Mouse (Mus musculus) layer of hippocampus, adult 2 months (tissue): ENCODE data around the gene Hspg2. TPM values are rescaled to one million over a fixed set of nuclear protein-coding genes. Genes with fewer than 3 reads are reported as not detected.

ENCODE experiments used
- DNase-seq, 2 experiments: peaks; one replicate each; pipeline ENCODE4 v3.0.0; 2022; ENCODE audit warnings: low spot score in 2 of 2
- H3K27ac ChIP-seq: fragments of 200-600 bp; 2 replicates; pipeline ENCODE4 v1.8.1; 2022
- H3K4me3 ChIP-seq: fragments of 200-600 bp; 2 replicates; pipeline ENCODE4 v1.8.1; 2022; ENCODE audit warnings: mild to moderate bottlenecking
- CTCF ChIP-seq: fragments of 200-600 bp; conservative IDR thresholded peaks from 2 replicates; pipeline ENCODE4 v1.8.1; 2022; ENCODE audit warnings: antibody characterized with exemption, mild to moderate bottlenecking, moderate library complexity
- microRNA-seq, 2 experiments: library from miRNA; unstranded; fragments of <30 nt; microRNA quantifications; one replicate each; pipeline ENCODE4 v1.2.0; 2021
- total RNA-seq, 2 experiments: library from RNA; stranded (reverse); gene quantifications; 2 replicates each; pipeline ENCODE4 v1.2.3; 2021

Gene Hspg2
- total RNA-seq, 2 experiments from 2014 or later, result 4.0 to 5.2 TPM

DNA sequence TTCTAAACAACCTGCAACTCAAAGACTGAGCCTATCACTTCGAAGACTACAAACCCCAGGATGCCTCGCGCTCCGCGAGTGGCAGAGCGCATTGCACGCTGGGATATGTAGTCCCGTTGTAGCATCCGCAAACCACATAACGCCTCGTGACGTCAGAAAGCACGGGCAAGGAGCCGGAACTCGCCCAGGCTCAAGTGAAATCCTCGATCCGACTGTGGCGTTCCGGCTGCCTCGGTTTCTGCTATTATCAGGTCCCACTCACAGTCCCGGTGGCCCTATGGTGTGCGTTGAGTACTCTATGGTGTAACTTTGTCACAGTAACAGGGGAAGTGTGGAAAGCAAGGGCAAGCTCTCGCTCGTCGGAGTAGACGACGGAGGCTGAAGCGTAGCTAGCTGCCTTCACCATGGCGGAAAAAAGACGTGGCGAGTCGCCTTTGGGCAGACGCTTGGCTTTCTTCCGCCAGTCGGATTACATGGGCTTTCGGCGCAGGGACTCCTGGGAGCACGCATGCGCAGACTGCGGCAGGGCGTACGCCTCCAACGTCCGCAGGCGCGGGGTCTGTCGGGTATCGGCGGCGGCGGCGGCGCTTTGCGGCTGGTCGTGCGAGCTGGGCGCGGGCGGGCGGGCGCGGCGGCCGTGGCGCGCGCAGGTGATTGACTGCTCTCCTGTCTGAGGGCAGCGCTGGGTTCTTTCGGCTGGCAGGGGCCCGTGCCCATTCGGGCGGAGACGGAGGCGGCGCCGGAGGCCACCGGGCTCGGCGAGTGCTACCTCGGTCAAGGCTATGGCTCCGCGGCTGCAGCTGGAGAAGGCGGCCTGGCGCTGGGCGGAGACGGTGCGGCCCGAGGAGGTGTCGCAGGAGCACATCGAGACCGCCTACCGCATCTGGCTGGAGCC, 125.3 kb downstream of the Hspg2 start, which contains the start of gene Usp48:
Usp48 (plus strand) TSS at position 155 of the 895 bp plus-strand sequence.
- Histone ChIP-seq H3K27ac (peak within 1 kb of the TSS; percentile 99), H3K4me3 (peak within 1 kb of the TSS; percentile 95)
- DNase-seq, result peak; percentile 99
- TF ChIP-seq CTCF, result no peak

- Histone ChIP-seq H3K4me3 (peak overlapping the region; percentile 95), H3K27ac (peak overlapping the region; percentile 99)
- no peak for TF ChIP-seq CTCF
- DNase-seq, result peak; percentile 23 to 29
These were observed 126.1 kb downstream of the Hspg2 start for GRCm38 (mm10) chr4:137594496-137595270.

DNA sequence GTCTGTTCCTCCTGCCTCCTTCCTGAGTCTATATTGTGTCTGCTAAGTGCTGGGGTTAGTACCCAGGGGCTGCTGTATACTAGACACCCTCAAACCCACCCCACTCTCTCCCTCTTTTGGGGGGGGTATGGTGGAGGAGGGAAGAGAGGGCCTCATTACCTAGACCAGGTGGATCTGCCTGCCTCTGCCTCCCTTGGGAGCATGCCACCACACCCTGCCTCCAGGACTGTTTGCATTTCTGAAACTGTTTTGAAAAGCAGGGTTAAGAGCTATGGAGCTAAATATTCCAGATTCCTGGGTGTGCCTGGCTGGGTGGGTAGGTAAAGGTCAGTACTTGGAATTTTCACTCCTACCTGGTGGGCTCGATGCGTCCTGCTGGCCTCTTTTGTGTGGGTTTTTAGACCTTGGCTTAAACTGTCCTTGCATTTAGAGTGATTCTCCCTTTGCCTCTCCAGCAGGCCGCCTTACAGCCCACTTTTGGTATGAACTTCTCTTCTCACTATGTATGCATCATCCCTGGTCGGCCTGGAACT, 128.6 kb downstream of the Hspg2 start:
- no peak for TF ChIP-seq CTCF
- no peak overlapping the region for H3K27ac ChIP-seq
- no peak overlapping the region for H3K4me3 ChIP-seq
- DNase-seq, result no peak

- no peak for DNase-seq
- no peak for TF ChIP-seq CTCF
- Histone ChIP-seq H3K27ac (no peak overlapping the region), H3K4me3 (no peak overlapping the region)
These were observed 130.0 kb downstream of the Hspg2 start for GRCm38 (mm10) chr4:137598577-137598976.

GRCm38 (mm10) chr4:137603449-137604171, 135.0 kb downstream of the Hspg2 start:
- no peak for TF ChIP-seq CTCF
- H3K27ac ChIP-seq, result peak overlapping the region; percentile 55; the same call in 1 of the 2 replicates
- H3K4me3 ChIP-seq, result no peak overlapping the region
- no peak for DNase-seq

DNA sequence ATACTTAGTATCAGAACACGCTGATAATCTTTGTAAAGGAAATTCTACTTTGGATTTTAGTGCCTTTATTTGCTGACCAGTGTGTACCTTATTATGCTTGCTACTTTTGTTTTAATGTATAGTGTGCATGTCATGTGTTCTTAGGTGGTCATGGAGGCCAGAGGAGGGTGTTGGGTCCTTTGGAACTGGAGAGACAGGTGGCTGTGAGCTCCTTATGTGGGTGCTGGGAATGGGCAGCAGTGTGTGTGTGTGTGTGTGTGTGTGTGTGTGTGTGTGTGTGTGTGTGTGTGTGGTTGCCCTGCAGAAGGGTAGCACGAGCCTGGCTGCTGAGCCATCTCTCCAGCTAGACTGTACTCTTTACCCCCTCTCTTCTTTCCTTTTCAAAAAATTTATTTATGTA, 138.5 kb downstream of the Hspg2 start:
- H3K27ac ChIP-seq, result no peak overlapping the region
- TF ChIP-seq CTCF, result no peak

GRCm38 (mm10) chr4:137609281-137609680, 140.7 kb downstream of the Hspg2 start:
- H3K4me3 ChIP-seq, result no peak overlapping the region
- no peak for DNase-seq
- no peak for TF ChIP-seq CTCF
- no peak overlapping the region for H3K27ac ChIP-seq

More for the DNA sequence above, 138.5 kb downstream of the Hspg2 start:
- H3K4me3 ChIP-seq, result no peak overlapping the region
- DNase-seq, result no peak

DNA sequence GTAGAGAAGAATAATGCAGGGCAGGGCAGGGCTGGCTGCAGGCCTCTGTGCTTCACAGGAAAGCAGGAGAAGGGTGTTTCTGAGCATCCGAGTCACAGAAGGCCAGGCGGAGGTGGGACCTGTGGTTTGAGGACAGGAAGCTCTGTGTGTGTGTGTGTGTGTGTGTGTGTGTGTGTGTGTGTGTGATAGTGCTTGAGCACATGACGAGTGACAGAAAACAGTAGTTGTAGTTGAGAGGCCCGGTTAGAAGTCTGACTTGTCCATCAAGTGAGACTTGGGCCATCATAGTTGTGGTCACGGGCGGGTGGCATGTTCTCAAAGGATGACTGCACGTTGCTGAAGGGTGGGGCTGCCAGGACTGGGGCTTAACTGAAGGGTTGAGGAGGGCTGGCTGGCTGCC, 141.1 kb downstream of the Hspg2 start:
- no peak for TF ChIP-seq CTCF
- H3K27ac ChIP-seq, result no peak overlapping the region
- no peak for DNase-seq
- H3K4me3 ChIP-seq, result no peak overlapping the region

- TF ChIP-seq CTCF, result no peak
- 0 out of 2 replicates have a peak overlapping the region, but pooled peaks have one; percentile 12 for H3K27ac ChIP-seq
- DNase-seq, result no peak
- H3K4me3 ChIP-seq, result no peak overlapping the region
These were observed 141.7 kb downstream of the Hspg2 start for GRCm38 (mm10) chr4:137610256-137610655.

Small RNA genes lying within 50 kb of the gene (microRNA-seq; reads per million reads assigned to microRNA genes)
- gene Mir7018, result 0 to 0.18 reads per million in 2 experiments

Other genes with a start within 250 kb of the Hspg2 start
- 1 to 10 TPM; 5.2 to 6.6 TPM for gene Wnt4, start 191.3 kb upstream of the Hspg2 start, total RNA-seq
- 100 to 1,000 TPM; 300 to 303 TPM for gene Cdc42, start 111.0 kb upstream of the Hspg2 start, total RNA-seq
- gene Cela3a, start 59.0 kb upstream of the Hspg2 start, total RNA-seq, result not detected
- not detected for gene Cela3b, start 38.2 kb upstream of the Hspg2 start, total RNA-seq
- gene 1700013G24Rik, start 15.5 kb upstream of the Hspg2 start, total RNA-seq, result not detected
- not detected for gene Ldlrad2, start 105.8 kb downstream of the Hspg2 start, total RNA-seq
- 100 to 1,000 TPM; 142 to 160 TPM for gene Usp48, start 125.0 kb downstream of the Hspg2 start, total RNA-seq
- 100 to 1,000 TPM; 281 to 291 TPM for gene Rap1gap, start 196.0 kb downstream of the Hspg2 start, total RNA-seq